In the genomic region with DNA sequence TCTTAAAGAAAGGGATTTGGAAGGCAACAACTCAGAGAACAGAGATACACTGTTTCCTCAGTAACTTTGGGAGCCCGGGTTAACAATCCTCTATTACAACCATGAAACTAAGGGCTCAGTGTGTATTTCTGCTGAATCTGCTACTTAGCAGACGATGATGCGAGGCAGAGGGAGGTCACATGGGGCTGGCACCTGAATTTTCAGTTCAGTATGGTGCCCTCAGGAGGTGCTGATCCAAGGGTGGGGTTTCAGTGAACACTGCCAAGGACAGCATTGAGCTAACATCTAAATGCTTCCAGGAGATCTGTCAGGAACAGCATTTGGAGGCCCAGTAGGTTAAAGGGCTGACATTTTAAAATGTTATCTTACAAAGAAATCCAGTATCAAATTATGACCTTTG, we compare ENCODE assay signal across 10 mouse cellular contexts. TPM values are rescaled to one million over a fixed set of nuclear protein-coding genes. Genes with fewer than 3 reads are reported as not detected.
A peak's percentile ranks its signal among the peaks of the same experiment; 100 is the strongest.
DNase-seq lines count a peak whose midpoint lies in the region; ATAC-seq and TF ChIP-seq lines count a peak whose summit lies in the region.
"Had no signal": no experiment of that assay in that cellular context is flagged by ENCODE, and none has a peak within 500 bp of the region (broad histone marks: within the 10 kb centered on the region; RNA-seq: fewer than 3 reads in every experiment).

No protein-coding gene starts in this region.

- intact Hi-C loops in left cerebral cortex, postnatal 36 days (cut with DNase I) = loop anchor here (5.0 kb wide), 2 partner anchors 57 to 243 kb away; no protein-coding TSS in a partner anchor

- TF ChIP-seq POLR2A in embryonic fibroblast, embryonic 13.5 days (IDR thresholded peaks at IDR 0.05; ENCODE audit: low read depth, low read length) = no peak

- no peak overlapping the region for H3K9ac ChIP-seq in kidney, postnatal 0 days (ENCODE audit: low read depth, low read length)
- H3K9ac ChIP-seq in neural tube, embryonic 12.5 days = no peak overlapping the region

- 48% methylated on average over 3 of the region's 3 CpGs for WGBS in kidney, postnatal 0 days
- 84% methylated on average over 3 of the region's 3 CpGs for WGBS in limb, embryonic 10.5 days
- WGBS in neural tube, embryonic 12.5 days = 43% methylated on average over 3 of the region's 3 CpGs

- no peak for TF ChIP-seq CTCF in kidney, postnatal 0 days (IDR thresholded peaks at IDR 0.05; ENCODE audit: low read depth)
- TF ChIP-seq CTCF in embryonic fibroblast, embryonic 13.5 days (IDR thresholded peaks at IDR 0.05; ENCODE audit: borderline replicate concordance, insufficient read depth, low read length) = no peak

- H3K4me2 ChIP-seq in kidney, postnatal 0 days (ENCODE audit: low read length) = peak overlapping the region; percentile 22; the same call in 1 of the 2 replicates
- peak overlapping the region; percentile 52 for H3K4me2 ChIP-seq in neural tube, embryonic 12.5 days (replicated peaks)

- no peaks in the 10 kb centered on the region for H3K9me3 ChIP-seq in kidney, postnatal 0 days (replicated peaks; ENCODE audit: low read length)
- H3K9me3 ChIP-seq in limb, embryonic 10.5 days (replicated peaks) = no peaks in the 10 kb centered on the region
- H3K9me3 ChIP-seq in neural tube, embryonic 12.5 days = no peaks in the 10 kb centered on the region

- DNase-seq in kidney, postnatal 0 days (ENCODE audit: low spot score) = no peak
- DNase-seq in kidney, adult 18-20 months = no peak
- no peak for DNase-seq in limb, embryonic 10.5 days (ENCODE audit: low spot score)
- DNase-seq in left cerebral cortex, postnatal 36 days (ENCODE audit: low spot score in 2 of 2) = no peak
- DNase-seq in layer of hippocampus, postnatal 36 days = no peak
- no peak for DNase-seq in urinary bladder, postnatal 25 days (ENCODE audit: low spot score)
- DNase-seq: cerebellum, adult 2 months; kidney, postnatal 14 days had no signal

- 0 out of 2 replicates have a peak, but pooled peaks cover 4% of the 10 kb centered on the region for H3K4me1 ChIP-seq in kidney, postnatal 0 days (replicated peaks; ENCODE audit: insufficient read depth, low read length)
- peaks cover 11% of the 10 kb centered on the region for H3K4me1 ChIP-seq in embryonic fibroblast, embryonic 13.5 days (ENCODE audit: control insufficient read depth, insufficient read depth, low read length)
- H3K4me1 ChIP-seq in limb, embryonic 10.5 days = peaks cover 25% of the 10 kb centered on the region
- peaks cover 23% of the 10 kb centered on the region for H3K4me1 ChIP-seq in neural tube, embryonic 12.5 days

- H3K27ac ChIP-seq in kidney, postnatal 0 days = no peak overlapping the region
- no peak overlapping the region for H3K27ac ChIP-seq in embryonic fibroblast, embryonic 13.5 days (ENCODE audit: insufficient read depth, low read length)
- H3K27ac ChIP-seq in limb, embryonic 10.5 days = no peak overlapping the region
- no peak overlapping the region for H3K27ac ChIP-seq in neural tube, embryonic 12.5 days

- no peaks in the 10 kb centered on the region for H3K27me3 ChIP-seq in kidney, postnatal 0 days (ENCODE audit: insufficient read depth, low read length)
- H3K27me3 ChIP-seq in limb, embryonic 10.5 days (ENCODE audit: low read depth, poor library complexity, severe bottlenecking) = peaks cover 25% of the 10 kb centered on the region
- H3K27me3 ChIP-seq in neural tube, embryonic 12.5 days (replicated peaks) = peaks cover 21% of the 10 kb centered on the region

- H3K4me3 ChIP-seq in kidney, postnatal 0 days (replicated peaks; ENCODE audit: low read depth, low read length) = no peak overlapping the region
- peak overlapping the region; percentile 46 for H3K4me3 ChIP-seq in embryonic fibroblast, embryonic 13.5 days (ENCODE audit: insufficient read depth, low read length)
- peak overlapping the region; percentile 92 for H3K4me3 ChIP-seq in limb, embryonic 10.5 days
- no peak overlapping the region for H3K4me3 ChIP-seq in neural tube, embryonic 12.5 days

- ATAC-seq in kidney, postnatal 0 days (replicated peaks; ENCODE audit: low FRiP score, low read depth) = no peak
- ATAC-seq in neural tube, embryonic 12.5 days (ENCODE audit: low FRiP score, low read depth) = no peak

- peaks cover 9% of the 10 kb centered on the region; the same call in 1 of the 2 replicates for H3K36me3 ChIP-seq in kidney, postnatal 0 days (ENCODE audit: insufficient read depth, low read length)
- H3K36me3 ChIP-seq in limb, embryonic 10.5 days = peaks cover 41% of the 10 kb centered on the region
- H3K36me3 ChIP-seq in neural tube, embryonic 12.5 days = peaks cover 23% of the 10 kb centered on the region

RNA-seq across cellular contexts. Expression of a gene that starts 1.8 kb away (rescaled TPM):
- 5.5 and 7.3 TPM in 2 replicates for polyA plus RNA-seq in kidney, postnatal 0 days (2015; fragmentation: Nextera tagmentation; extraction: Ambion mirVana)
- 14.8 and 15.5 TPM in 2 replicates for polyA plus RNA-seq in embryonic fibroblast, embryonic 13.5 days (2011; ENCODE audit: insufficient read length, low read depth, missing spikeins)
- 15.2 TPM in 2 replicates for polyA plus RNA-seq in limb, embryonic 10.5 days (2016; fragmentation: Nextera tagmentation; extraction: Ambion mirVana)
- 9.2 and 12.6 TPM in 2 replicates for polyA plus RNA-seq in neural tube, embryonic 12.5 days (2016; fragmentation: Nextera tagmentation; extraction: Ambion mirVana)
- under 1 TPM; 0.25 to 0.27 TPM for total RNA-seq in left cerebral cortex, postnatal 36 days (2021)
- total RNA-seq in layer of hippocampus, postnatal 36 days (2021) = under 1 TPM; 0.17 to 0.30 TPM

RNA-seq across cellular contexts. Expression of a gene that starts 28.9 kb away (rescaled TPM):
- 10.1 and 12.7 TPM in 2 replicates for polyA plus RNA-seq in kidney, postnatal 0 days (2015; fragmentation: Nextera tagmentation; extraction: Ambion mirVana)
- 18.2 and 18.7 TPM in 2 replicates for polyA plus RNA-seq in embryonic fibroblast, embryonic 13.5 days (2011; ENCODE audit: insufficient read length, low read depth, missing spikeins)
- polyA plus RNA-seq in limb, embryonic 10.5 days (2016; fragmentation: Nextera tagmentation; extraction: Ambion mirVana) = 7.2 and 8.3 TPM in 2 replicates
- 25.2 and 28.5 TPM in 2 replicates for polyA plus RNA-seq in neural tube, embryonic 12.5 days (2016; fragmentation: Nextera tagmentation; extraction: Ambion mirVana)
- 100 to 1,000 TPM in 1 of 2 experiments, 10 to 100 TPM in 1; 62.0 to 120 TPM for total RNA-seq in left cerebral cortex, postnatal 36 days (2021)
- total RNA-seq in layer of hippocampus, postnatal 36 days (2021) = 100 to 1,000 TPM in 1 of 2 experiments, 10 to 100 TPM in 1; 77.4 to 100 TPM

RNA-seq across cellular contexts. Expression of a gene that starts 31.7 kb away (rescaled TPM):
- polyA plus RNA-seq in kidney, postnatal 0 days (2015; fragmentation: Nextera tagmentation; extraction: Ambion mirVana) = not detected in 2 replicates
- polyA plus RNA-seq in embryonic fibroblast, embryonic 13.5 days (2011; ENCODE audit: insufficient read length, low read depth, missing spikeins) = not detected in 2 replicates
- 0.87 and 1.5 TPM in 2 replicates for polyA plus RNA-seq in limb, embryonic 10.5 days (2016; fragmentation: Nextera tagmentation; extraction: Ambion mirVana)
- polyA plus RNA-seq in neural tube, embryonic 12.5 days (2016; fragmentation: Nextera tagmentation; extraction: Ambion mirVana) = 0.67 and 3.0 TPM in 2 replicates
- not detected for total RNA-seq in left cerebral cortex, postnatal 36 days (2021)
- total RNA-seq in layer of hippocampus, postnatal 36 days (2021) = not detected
- polyA plus RNA-seq: cerebellum, adult 2 months had no signal

Comparison
In these comparisons a context has a peak if more than half of its experiments do, and no peak if none do; other contexts are left out.
1. H3K4me3 ChIP-seq: peak in embryonic fibroblast, embryonic 13.5 days (single experiment) and limb, embryonic 10.5 days (single experiment); none in kidney, postnatal 0 days (single experiment) and neural tube, embryonic 12.5 days (single experiment).